Mouse (Mus musculus): ENCODE measurements at regions not wholly inside any gene's neighbourhood (a gene's known extent, or its start where the extent isn't known, plus 50 kb on each side); places are given as distances from the start of the nearest gene placed in this dataset.

DNA sequence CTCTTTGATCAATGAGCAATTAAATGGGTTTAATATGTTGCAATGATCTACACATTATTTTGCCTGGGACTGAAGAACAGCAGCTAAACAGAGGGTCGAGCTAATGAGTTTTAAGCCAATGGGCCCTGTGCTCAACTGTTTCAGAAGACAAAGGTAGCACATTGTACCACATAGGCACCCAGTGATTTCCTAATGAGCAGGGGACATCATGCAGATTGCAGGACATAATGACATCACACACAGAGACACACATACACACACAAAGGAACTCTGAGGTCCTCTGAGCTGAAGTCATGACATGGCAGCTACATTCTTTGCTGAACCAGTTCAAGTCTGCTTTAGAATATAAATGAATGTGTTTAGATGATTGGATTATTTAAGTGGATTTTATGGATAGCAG is 71.9 kb downstream of the Zfp330 start:
- DNase-seq (ENCODE audit: low read depth) = no peak

DNA sequence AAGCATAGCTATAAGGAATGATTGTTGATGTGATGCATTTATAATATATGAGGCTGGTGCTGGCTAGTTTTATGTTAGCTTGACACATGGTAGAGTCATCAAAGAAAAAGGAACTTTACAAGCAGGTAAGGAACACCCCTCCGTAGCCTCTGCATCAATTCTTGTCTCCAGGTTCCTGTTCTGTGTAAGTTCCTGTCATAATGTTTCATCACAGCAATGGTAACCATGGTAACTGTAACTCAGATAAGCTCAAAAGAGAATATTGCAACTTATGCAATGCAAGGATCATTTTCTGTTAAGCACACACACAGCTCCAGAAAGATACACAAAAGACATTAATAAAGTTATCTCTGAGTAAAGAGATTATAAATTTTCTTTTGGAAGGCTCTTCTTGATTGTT is 73.5 kb downstream of the Zfp330 start:
- no peak for DNase-seq (ENCODE audit: low read depth)

DNA sequence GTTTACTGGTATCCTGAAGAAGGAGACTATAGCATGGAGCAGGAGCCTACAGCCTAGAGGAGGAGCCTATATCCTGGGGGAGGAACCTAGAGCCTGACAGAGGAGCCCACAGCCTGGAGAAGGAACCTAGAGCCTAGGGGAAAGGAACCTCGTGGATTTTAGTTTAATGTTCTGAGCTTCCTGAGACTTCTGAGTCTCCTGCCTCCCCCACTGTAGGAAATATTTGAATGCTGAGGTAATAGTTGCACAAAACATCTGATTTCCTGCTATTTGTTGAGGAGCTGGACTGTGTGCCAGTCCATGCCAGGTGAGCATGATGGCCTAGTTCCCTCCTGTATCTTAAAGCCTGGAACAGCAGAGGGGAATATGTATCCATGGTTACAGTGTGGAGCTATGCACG is 74.7 kb downstream of the Zfp330 start:
- no peak for DNase-seq (ENCODE audit: low read depth)

DNA sequence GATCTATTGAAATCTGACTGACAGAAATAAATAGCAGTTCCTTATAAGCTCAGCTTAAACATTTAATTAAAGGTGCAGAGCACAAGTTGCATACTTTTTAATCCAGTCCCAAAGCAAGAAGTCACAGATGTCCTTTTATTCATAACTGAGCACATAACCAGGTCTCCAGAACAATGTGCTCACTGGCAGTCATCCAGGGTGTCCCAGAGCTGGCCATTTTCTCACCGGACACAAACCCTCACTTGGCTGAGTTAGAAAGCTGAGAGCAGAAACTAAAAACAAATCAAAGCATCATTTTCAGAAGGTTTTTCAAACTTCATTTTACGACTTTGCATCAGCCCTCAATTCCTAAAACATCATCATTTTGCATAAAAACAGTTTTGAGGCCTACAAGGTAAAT is 75.9 kb downstream of the Zfp330 start:
- DNase-seq (ENCODE audit: low read depth) = no peak

DNA sequence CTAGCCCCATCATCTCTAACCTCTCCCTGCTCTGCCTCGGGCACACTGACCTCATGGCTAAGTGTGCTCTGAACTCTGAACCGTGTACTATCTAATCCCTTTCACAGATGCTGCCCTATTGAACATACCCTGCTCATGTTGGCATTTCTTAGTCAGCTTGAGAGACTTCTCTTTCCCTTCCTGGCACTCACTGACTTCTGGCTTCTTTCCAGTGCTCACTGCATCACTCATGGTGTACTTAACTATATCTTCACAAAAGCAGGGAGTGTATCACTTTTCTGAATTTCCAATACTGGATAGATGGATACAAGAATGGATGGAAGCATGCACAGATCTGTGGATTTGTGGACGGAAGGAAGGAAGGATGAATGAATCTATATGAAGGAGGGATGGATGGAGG is 80.9 kb downstream of the Zfp330 start:
- no peak for DNase-seq (ENCODE audit: low read depth)

DNA sequence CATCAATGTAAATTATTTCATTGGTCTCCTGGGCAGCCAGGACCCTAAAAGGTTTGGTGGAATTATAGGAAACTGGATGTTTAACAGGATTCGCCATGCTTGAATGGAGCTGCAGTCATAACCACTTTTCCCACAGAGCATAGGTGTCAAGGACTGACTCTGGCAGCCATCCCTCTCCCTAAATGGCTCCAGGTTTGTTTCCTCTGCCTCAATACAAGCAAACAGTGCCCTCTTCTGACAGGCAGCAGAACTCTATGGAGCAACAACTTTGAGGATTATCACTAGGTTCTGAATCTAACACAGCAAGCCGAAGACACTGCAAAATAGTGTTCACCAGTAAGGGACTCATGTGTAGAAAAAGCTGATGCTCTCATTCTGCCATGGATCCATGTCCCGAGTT is 84.6 kb downstream of the Zfp330 start:
- DNase-seq (ENCODE audit: low read depth) = peak; percentile 3

DNA sequence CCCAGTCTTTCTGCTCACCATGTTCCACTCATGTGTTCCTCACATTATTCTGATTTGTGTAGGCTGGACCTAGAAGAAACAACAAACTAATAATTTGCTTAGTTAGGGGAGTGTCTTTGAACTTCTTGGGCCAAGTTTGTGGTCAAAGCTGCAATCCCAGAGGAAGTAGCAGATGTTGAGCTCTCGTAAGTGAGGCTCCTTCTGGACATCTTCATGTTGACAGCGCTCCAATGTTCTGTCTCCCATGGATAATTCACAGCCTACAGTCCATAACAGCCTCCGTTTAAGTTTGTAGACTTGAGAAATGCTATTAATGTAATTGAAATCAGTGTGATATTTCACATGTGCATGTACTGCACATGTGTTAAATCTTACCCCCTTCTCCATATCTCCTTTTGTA is 88.0 kb downstream of the Zfp330 start:
- DNase-seq (ENCODE audit: low read depth) = no peak

DNA sequence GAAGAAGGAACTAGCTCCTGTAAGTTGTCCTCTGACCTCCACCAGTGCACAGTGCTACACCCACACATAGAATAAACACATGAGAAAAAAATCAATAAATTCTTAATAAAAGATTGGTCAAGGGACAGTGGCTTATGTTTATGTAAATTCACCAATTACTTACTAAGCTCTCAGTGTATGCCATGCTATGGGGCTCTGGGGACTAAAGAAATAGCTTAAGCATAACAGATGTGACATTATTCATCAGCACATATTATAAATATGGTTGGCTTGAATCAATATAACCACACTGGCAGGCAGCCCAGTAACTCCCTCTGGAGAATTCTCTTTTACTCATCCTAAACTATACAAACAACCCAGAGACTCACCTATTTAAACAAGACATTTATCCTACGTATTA is 95.2 kb downstream of the Zfp330 start:
- DNase-seq (ENCODE audit: low read depth) = no peak

DNA sequence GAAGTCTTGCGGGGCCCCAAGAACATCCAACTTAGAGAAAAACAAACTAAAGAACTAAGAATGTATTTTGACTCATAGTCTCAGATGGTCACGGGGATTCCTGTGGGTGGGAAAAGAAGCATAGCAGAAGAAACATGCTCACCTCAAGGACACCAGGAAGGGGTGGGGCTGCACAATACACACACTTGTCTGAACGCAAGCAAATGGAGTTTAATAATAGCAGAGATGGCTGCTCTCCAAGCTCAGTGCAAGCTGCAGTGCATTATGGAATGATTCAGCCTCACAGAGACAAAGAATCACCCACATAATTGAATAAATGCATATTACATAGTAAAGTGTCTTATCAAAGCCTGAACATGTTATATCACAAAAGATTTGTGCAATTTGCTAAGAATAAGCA is 96.2 kb downstream of the Zfp330 start:
- DNase-seq (ENCODE audit: low read depth) = no peak

DNA sequence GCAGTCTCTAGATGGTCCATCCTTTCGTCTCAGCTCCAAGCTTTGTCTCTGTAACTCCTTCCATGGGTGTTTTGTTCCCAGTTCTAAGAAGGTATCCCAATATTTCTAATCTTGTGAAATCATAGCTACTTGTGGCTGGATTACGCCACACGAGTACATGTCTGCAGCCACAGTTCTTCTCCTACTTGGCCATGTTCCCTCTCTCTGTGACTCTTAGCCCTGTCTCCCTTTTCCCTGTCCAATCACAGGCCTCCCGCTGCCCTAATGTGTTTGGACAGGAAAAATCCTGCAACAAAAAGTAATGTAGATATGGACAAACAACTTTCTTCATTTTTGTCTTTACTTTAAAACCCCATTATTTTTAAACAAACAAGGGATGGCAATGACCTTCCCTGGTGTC is 104.7 kb downstream of the Zfp330 start:
- DNase-seq (ENCODE audit: low read depth) = no peak

DNA sequence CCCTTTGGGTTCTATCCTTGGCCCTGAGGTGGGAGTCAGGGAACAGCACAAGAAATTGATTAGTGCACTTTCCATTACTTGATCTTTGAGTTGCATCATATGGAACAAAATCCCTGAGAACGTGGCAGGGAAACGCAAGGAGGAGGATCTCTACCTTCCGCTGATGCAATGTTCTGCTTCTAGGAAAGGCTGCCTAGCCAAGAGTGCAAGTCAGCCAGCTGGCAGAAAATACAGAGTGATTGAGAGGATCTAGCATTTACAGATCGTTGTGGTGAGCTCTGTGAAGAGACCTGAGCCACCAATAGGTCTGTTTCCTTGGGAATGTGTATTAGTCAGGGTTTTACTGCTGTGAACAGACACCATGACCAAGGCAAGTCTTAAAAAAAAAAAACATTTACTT is 108.8 kb downstream of the Zfp330 start:
- no peak for DNase-seq (ENCODE audit: low read depth)

DNA sequence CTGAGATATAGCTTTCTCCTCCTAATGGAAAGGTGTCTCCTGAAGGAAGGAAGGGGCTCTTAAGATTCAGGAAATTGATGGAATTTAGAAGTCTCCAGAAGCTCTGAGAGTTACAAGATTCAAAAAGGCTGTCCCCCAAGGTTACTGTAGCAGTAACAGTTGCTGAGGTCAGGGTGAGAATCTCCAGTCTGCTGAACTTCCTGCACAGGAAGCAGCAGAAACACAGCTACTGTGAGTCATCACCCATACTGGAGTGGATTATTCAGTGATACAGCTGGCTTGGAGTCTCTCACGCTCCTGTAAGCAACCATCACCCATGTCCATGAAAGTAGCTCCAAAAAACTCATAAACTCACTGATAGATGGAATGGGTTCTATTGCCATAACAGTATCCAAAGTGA is 133.5 kb downstream of the Zfp330 start:
- DNase-seq (ENCODE audit: low read depth) = no peak

DNA sequence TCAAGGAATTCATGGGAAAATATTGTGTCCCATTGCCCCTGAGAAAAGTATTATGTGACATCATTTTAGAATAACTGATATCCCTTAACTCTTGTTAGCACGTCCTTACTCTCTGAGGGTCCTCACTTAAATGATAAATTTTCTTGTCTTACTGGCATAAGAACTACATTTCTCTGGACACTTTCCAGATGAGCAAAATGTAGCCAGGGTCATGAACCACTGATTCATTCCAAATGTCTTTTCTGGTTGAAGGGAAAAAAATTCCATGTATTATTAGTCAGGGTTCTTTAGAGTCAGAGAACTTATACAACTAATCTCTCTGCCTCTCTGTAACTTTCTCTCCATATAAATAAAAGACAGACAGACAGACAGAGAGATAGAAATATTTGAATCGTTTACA is 143.5 kb downstream of the Zfp330 start:
- no peak for DNase-seq (ENCODE audit: low read depth)

DNA sequence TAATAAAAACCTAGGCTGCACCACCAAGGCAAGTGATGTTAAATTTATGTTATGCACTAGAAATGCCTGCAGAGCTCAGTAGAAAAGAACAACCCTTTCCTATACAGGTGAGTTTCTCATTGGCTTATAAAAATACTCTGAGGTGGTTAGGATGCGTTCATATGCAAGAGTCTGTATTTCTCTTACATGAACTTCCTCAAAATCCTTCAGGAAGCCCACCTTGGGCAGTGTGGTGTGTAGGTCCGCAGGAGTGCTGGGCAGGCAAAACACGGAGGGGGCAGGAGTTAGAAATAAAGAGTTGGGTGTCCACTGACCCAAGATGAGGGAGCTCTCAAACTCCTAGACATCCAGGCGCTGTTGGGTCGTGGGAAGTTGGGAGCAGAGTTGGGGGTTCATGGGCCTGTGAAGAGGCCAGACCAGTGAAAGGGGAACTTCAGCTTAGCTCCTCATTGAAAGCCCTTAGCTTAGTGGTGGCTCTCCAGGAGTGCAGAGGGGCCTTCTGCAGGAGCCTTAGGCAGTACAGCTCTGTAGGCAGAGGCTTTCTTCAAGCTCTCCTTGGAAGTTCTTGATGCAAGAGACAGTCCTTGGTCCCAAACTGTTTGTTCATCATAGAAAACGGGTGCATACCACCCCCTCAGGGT is 150.0 kb downstream of the Zfp330 start:
- DNase-seq (ENCODE audit: low read depth) = no peak

DNA sequence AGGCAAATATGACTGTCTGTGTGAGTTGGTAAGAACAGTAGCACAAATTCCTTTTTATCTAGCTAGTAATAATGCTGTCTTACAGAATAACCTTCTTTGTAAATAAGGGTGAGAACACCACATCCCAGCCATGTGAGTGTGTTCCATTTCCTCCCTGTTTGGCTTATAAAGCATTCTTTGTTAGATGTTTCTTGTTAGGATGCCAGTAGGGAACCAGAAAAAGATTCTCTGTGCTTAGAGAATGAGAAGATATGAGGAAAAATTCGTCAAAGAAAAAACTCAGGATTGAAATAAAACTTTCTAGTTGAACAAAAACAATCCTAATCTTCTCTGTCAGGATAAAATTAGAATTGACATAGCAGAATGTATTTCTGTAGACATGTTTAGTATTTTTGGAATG is 155.3 kb downstream of the Zfp330 start:
- no peak for DNase-seq (ENCODE audit: low read depth)

DNA sequence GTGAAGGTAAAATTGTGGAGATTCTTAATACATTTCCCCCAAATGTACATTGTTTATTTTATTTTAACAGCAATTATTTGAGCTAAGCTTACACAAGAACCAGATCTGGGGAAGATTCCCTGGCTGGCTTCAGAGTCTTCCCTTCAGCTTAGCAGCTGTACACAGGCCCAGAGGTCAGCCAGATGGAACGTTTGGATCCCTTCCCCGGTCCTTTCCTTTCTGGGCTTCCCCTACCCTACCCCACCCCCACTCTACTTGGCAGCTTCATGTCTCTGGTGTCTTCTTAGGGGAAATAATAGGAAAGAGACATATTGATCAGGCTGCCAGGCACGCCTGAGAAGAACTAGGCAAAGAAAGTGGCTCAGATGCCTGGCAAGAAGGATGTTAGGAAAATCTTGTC is 172.4 kb downstream of the Zfp330 start:
- DNase-seq (ENCODE audit: low read depth) = no peak

DNA sequence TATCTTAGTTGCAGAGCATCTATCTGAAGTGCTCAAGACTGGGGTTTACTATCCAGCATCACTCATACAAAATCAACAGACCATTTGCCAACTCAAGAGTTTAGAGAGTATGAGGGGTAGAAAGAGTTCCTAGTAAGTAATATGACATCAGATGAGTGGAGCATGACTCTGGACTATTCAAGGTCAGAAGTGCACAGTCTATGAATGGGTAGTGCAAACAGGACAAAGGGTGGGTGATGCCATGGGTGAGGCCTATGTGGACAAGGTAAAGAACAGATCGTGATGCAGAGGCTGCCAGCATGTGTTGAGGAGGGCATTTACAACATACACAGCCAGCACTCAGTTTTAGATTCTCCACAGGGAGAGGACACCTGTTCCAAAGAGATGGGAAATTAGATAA is 170.4 kb upstream of the Il15 start:
- DNase-seq (ENCODE audit: low read depth) = no peak

DNA sequence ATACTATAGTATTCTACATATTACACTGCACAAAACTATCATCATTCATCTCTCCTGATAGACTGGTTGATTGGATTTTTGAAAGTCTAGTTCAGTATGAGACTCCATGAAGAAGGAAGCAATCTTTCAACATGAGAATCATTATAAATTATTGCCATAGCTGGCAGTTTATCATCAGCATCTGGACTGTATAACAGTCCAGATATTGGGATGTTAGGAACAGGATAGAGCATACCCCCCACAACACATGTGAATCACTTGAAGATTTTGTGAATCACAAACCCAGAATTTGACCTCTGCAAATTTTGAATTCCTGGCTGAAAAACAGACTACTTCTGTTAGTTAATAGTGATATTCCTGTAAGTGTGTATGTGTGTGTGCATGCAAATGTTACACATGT is 135.1 kb upstream of the Il15 start:
- DNase-seq (ENCODE audit: low read depth) = no peak

DNA sequence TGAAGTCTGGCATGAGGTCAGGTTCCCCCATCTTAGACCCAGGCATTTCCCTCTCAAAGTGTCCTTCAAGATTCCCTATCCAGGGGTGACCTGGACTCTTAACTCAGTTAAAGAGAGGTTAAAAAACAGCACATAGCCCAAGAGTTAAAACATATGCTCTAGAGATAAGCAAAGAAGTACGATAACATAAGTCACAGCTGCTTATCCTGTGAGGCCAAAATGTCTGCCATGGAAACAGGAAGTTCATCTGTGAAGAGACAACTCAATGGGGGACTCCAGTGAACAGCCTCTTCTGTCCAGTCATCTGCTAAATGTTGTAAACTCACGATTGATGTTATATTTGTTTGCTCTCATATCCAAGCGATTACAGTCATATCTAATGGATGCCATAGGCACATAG is 126.1 kb upstream of the Il15 start:
- no peak for DNase-seq (ENCODE audit: low read depth)

DNA sequence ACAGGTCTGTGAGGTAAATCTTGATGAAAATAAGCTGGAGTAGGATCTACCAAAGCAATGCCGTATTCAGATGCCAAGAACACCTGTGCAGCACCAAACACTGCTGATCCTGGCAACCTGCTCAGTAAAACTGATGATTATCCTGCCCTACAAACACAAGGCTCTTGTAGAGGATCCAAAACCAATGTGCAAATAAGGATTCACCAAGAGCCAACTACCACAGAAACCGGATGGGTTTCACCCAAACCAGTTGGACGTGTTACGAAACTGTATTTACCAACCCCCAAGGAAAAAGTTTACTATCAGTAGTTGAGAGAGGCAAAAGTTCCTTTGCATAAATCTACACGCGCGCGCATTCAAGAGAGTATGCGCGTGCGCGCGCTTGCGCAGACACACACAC is 120.8 kb upstream of the Il15 start:
- DNase-seq (ENCODE audit: low read depth) = no peak

DNA sequence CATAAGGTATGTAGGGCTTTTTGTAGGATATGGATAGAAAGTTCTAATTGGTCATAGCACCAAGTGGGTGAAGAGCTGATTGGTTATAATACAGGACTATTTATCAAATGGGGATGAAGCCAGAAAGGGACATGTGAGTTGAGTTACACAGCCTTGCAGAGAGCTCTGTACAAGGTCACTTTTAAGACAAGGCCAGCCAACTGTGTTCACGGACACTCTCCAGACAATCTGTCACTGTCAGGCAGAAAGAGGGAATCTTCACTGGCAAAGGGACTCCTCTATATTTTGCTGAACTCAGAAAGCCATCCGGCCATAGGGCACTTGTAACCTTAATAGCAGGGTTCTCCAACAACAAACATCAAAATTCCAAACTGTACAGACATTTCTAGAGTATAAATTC is 95.5 kb upstream of the Il15 start:
- DNase-seq (ENCODE audit: low read depth) = no peak

DNA sequence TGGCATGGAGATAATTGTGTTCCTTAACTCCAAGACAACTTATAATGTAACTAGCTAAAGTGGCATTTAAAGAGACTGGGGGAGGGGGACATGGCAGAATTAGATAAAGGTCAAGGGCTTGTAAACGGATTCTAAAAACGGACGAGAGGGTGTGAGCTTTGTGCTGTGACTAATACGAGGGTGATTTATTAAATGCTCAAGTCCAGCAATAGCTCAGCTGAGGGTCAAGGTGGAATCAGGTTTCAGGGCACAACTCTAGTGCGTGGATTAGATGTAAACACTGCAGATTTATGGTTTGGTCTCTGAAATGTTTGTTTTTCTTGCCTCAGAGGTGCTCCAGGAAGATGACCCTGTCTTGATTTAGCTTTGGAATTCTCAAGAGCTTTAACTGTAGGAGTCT is 74.8 kb upstream of the Il15 start:
- no peak for DNase-seq (ENCODE audit: low read depth)

DNA sequence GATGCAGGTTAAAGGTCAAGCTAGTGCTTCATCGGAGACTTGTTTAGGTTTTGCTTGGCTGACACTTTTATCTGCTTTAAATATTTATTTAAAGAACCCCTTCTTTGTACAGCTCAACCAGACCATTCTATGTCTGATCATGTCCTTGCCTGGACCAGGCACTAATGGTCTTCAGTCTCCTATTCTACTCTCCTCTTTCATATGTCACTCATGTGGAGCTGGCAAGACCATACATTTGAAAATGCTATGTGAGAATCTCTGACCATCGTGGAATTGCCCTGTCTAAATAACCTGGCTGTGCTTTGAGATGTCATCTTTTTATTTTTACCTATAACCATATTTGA is 74.4 kb upstream of the Il15 start:
- no peak for DNase-seq (ENCODE audit: low read depth)

DNA sequence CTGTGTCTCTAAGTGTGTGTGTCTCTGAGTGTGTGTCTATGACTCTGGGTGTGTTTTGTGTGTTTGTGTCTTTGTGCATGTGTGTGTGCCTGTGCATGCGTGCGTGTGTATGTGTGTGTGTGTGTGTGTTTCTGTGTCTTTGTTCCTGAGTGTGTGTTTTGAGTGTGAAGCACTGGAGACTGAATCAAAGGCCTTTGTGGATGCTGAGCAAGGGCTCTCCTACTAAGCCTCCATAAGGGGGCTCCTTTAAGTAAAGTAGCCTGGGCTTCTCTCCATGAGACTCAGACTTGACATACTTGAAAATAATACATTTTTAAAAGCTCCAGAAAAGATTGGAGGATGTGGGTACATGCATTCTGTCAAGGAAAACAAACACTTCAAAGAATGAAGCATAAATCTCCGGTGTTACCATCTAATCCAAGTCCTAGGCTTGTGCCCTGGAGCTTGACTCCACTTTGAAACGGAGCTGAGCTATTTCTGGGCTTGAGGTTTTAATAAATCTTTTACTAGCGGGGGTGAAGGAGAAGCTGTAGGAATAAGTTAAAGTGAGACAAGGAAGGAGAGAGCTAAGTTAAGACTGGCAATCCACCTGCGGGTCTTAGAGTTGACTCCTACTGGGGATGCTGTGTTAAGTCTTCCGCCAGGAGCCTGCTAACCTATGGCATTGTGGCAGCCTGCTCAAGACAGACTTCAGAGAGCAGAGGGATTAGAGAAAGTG is 73.8 kb upstream of the Il15 start:
- DNase-seq (ENCODE audit: low read depth) = no peak

DNA sequence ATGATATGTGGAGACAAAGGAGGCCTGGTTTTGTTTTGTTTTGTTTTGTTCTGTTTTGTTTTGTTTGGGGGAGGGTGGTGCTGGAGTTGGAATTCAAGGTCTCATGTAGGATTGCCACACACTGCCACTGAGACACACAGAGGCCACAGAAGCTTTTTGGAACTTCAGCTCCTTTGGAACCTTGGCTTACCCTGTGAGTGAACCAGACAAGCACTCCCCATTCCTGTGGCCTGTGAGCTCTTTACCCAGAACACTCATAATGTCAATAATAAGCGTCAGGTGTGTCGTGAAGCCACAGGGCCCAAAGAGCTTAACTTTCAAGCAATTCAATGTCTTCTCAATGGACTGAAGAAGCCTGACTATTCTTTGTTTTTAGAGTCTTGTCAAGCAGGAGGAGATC is 70.2 kb upstream of the Il15 start:
- no peak for DNase-seq (ENCODE audit: low read depth)

Measured in c-Kit-positive CD71-positive TER-119-negative erythroid progenitor cells, embryonic 14.5 days (primary cell).